Mouse (Mus musculus) right cerebral cortex, postnatal 14 days (tissue): ENCODE measurements around the gene Fkbp9.

Experiments
- DNase-seq: peaks from one replicate; pipeline ENCODE4 v3.0.0; 2022

Fkbp9 gene

GRCm38 (mm10) chr6:56831697-56832406, at the start of gene Fkbp9:
Gene Fkbp9 (plus strand): TSS chr6:56832059.
- DNase-seq: peak; percentile 47

GRCm38 (mm10) chr6:56783561-56784272, 48.1 kb upstream of the Fkbp9 start:
- no peak for DNase-seq

GRCm38 (mm10) chr6:56785068-56785467, 46.8 kb upstream of the Fkbp9 start:
- DNase-seq: no peak

GRCm38 (mm10) chr6:56787668-56788067, 44.2 kb upstream of the Fkbp9 start:
- DNase-seq: no peak

DNA sequence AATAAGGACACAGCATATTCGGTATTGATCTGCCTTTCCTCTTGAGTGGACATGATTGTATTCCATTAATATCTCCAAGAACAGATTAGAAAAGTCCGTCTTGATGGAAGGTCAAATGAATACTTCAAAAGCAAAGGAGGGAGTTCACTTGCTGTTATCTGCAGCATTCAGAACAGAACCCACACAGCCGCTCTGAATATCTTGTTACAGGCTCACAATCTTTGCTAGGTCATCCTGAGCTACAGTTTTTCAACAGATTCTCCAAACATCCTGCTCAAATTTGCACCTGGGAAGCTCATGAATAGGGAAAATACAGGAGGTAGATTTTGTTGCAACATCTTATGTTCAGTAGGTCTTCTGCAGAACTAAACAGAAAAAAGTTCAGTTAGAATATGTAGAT, 42.5 kb upstream of the Fkbp9 start:
- no peak for DNase-seq

DNA sequence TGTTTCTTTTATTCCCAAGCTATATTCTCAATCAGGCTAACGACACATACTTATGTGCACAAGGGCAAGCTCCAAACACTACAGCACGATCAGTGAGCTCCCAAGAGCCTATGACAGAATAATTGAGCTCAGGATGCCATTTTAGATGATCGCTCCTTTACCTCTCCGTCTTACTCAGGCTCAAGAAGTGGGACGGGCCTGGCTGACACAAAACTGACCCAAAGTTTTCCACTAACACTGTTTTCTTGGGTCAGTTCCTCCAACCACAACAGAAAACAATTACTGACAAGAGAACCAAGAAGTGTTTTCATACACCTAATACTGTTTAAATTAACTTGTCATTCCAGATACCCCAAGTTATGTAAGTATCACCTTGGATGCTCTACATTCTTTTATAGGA, 37.0 kb upstream of the Fkbp9 start:
- no peak for DNase-seq

- no peak for DNase-seq
Measured at GRCm38 (mm10) chr6:56796232-56796631, 35.6 kb upstream of the Fkbp9 start.

DNA sequence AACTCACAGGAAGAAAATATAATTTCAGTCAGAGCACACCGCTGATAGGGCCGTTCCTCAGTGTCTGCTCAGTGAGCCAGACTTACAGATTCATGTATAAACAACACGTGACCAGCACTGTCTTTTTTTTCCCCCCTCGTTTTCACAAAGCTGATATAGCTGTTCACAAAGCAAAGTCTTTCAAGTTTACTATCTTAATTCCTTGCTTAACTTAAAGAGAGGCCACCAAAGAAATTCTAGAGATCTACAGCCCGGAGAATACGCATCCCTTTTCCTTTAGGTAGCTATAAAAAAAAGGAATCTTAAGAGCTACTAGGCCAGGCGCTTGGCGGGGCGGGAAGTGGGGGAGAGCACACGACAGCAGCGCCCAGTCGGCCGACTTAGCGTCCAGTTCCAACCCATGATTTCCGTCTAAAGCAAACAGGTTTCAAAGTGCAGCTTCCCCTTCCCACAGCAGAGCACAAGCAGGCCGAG, 35.2 kb upstream of the Fkbp9 start:
- DNase-seq: peak; percentile 25

- DNase-seq: peak; percentile 94
Measured at GRCm38 (mm10) chr6:56797311-56798151, 34.3 kb upstream of the Fkbp9 start, which contains the start of gene Kbtbd2. Gene Kbtbd2 (minus strand): TSS chr6:56797813.

- DNase-seq: no peak
Measured at GRCm38 (mm10) chr6:56798152-56798465, 33.8 kb upstream of the Fkbp9 start.

- DNase-seq: no peak
Measured at GRCm38 (mm10) chr6:56805026-56805425, 26.8 kb upstream of the Fkbp9 start.

GRCm38 (mm10) chr6:56806195-56806594, 25.7 kb upstream of the Fkbp9 start:
- no peak for DNase-seq

DNA sequence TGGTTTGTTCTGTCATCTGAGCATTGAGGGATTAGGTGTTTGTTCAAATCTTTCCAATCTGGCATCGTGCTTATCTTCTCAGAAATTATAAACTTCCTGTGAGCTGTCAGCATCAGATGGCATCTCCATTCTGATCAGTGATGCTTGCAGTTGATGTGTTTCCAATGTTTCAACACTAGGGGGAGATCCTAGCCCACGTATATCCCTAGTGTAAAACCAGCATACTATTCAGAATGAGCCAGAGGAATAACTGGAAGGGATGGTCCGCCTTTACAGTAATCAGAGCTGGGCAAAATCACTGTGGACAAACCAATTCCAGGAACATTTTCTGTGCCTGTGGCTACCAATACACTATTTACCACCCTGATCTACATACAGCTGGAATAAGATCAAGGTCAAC, 23.2 kb upstream of the Fkbp9 start:
- DNase-seq: no peak

DNA sequence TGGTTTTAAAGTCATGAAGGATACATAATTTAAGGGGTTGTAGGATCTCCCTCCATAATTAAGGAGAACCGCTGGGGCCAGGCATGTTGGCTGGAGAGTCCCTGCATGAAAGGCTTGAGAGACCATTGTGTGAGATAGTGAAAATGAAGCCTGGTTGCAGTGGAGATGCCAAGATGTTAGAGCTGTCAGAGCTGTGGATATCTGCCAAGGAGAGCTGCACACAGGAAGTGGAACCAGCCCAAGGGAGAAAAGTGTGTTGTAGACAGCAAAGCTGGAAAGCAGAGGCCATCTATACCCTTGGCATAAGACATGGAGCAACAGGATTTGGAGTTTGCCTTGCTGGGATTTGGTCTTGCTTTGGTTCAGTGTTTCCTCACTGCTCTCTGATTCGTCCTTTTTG, 18.5 kb upstream of the Fkbp9 start:
- DNase-seq: no peak

DNA sequence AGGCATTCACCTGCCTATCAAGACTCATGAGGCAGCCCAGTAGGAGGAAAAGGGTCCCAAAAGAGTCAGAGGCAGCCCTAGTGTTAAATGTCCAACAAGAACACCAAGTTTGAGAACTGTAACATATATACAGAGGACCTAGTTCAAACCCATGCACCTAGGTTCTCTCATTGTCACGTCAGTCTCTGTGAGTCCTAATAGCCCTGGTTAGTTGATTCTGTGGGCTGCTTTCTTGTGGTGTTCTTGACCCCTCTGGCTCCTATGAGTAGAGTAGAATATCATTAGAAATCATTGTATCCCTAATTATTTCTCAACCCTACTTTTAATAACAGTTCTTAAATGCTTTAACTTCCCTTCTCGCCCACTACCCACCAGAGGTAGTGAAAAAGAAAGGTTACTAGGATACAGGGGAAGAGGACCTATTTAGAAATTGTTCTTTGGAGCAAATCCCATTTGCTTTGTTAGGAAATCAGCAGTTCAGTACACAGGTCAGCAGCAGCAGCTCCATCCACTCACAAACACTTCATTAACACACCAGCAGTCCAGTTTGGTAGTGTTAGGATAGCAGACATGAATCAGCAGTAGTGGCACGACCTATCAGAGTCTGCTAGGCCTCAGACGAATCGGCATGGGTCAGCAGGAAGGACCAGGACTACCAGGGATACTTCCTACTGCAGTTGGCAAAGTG, 13.3 kb upstream of the Fkbp9 start:
- no peak for DNase-seq

DNA sequence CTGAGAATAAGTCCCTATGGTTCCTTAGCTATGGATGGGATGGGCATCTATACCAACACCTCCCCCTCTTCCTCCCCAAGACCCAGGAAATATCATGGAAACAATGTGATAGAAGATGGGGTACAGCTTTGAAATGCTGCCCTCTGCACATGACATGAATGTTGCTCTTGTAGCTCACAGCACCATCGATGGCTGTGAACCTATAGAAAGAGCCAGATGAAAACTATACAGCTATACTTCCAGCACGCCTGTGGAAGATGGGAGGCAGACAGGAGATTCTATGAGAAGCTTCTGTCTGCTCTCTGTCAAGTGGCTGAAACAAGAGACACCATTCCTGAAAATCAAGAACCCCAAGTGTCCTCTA, 12.8 kb upstream of the Fkbp9 start:
- no peak for DNase-seq

GRCm38 (mm10) chr6:56825657-56826056, 6.2 kb upstream of the Fkbp9 start:
- no peak for DNase-seq

GRCm38 (mm10) chr6:56832407-56832796, 543 bp downstream of the Fkbp9 start:
- DNase-seq: no peak

GRCm38 (mm10) chr6:56832830-56833229, 971 bp downstream of the Fkbp9 start:
- no peak for DNase-seq

DNA sequence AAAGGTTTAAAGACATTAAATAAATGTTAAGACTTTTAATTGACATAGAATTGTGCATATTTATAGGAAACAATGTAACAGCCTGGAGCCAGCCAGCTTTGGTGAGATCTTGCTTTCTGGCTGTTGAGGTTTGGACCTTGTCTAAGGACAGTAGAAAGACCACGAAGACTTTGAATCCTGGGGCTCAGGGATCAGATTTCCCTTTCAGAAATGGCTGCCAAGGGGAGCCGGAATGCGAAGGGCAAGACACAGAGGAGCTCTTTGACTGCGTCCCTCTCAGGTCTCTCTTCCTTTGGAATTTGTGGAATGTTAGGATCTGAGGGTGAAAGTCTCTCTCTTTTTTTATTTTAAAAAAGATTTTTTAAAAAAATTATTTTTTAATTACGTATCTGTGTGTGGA, 2.9 kb downstream of the Fkbp9 start:
- no peak for DNase-seq

DNA sequence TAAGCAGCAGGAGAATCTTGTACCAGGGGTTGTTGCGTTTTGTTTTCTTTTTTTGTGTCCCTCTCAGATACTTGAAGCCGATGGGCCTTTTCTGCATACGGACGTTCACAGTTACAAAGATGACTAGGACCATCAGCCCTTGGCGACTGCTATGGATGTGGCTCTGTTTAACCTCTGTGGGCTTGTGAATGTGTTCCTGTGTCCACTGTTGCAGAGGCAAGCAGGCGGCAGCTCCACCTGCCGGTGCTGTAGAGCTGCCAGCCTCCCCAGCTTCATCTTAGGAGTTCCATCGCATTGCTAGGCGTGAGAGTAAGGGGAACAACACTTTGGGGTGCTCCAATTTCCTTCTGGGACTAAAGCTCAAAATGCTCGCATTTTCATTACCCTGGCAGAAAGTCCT, 3.7 kb downstream of the Fkbp9 start:
- DNase-seq: no peak

GRCm38 (mm10) chr6:56837166-56837565, 5.3 kb downstream of the Fkbp9 start:
- DNase-seq: no peak

DNA sequence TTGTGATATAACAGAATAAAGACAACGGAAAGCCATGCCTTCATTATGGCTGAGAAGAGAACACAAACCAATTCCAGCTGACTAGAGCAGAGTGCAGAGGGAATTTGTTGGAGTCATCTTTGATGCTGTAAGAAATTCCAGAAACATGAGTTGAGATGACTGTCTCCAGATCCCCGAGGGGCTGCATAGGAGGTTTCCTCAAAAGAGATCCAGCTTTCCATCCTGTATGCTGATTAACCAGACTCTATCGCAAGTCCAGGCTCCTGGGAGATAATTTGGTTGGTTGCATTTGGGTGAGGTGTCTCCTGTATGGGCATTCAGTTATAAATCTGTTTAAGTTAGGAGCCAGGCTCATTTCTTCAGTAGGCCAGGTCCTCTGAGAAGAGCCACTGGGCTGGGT, 5.8 kb downstream of the Fkbp9 start:
- no peak for DNase-seq
